Mouse (Mus musculus): ENCODE measurements around the gene Ccr8. TPM values are rescaled to one million over a fixed set of nuclear protein-coding genes. Genes with fewer than 3 reads are reported as not detected.
A peak's percentile ranks its signal among the peaks of the same experiment; 100 is the strongest.

Ccr8 gene
- polyA plus RNA-seq (2016; fragmentation: Nextera tagmentation; extraction: Ambion mirVana) = not detected in 2 replicates

GRCm38 (mm10) chr9:120091696-120092238 lies at the start of gene Ccr8:
Gene Ccr8, plus strand, starts transcription at chr9:120092114.
- 78% methylated on average over 5 of the region's 5 CpGs for WGBS
- no peak for ATAC-seq (ENCODE audit: low FRiP score, low read depth)
- no peaks in the 10 kb centered on the region for H3K4me1 ChIP-seq
- H3K4me2 ChIP-seq (replicated peaks) = no peak within 1 kb of the TSS
- H3K4me3 ChIP-seq = no peak within 1 kb of the TSS
- H3K27me3 ChIP-seq (replicated peaks) = no peaks in the 10 kb centered on the region
- no peak within 1 kb of the TSS for H3K27ac ChIP-seq
- no peaks in the 10 kb centered on the region for H3K36me3 ChIP-seq
- H3K9ac ChIP-seq = no peak within 1 kb of the TSS
- H3K9me3 ChIP-seq = no peaks in the 10 kb centered on the region

DNA sequence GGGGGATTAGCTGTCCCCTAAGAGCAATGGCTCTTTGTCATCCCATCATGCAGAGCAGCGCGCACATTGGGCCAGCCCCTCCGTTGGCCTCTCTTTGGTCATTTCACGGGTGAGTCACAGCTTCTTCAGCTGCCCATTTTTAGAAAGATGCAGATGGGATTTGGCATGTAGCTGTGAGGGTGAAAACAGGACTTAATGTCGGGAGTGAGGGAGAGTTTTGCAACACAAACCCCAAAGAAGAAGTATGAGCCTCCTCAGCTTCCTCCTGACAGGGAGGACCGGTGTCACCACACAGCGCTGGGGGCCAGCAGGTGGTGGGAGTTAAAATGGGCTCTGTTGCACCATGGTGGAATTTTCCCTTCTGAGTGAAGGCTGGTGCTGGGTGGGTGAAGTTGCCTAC lies 48.8 kb upstream of the Ccr8 start:
- WGBS = 89% methylated on average over 7 of the region's 7 CpGs
- no peak for ATAC-seq (ENCODE audit: low FRiP score, low read depth)

GRCm38 (mm10) chr9:120048495-120048894 lies 43.4 kb upstream of the Ccr8 start:
- Histone ChIP-seq H3K4me3 (no peak overlapping the region), H3K27ac (no peak overlapping the region), H3K4me2 (replicated peaks) (no peak overlapping the region), H3K9me3 (no peaks in the 10 kb centered on the region), H3K4me1 (no peaks in the 10 kb centered on the region), H3K27me3 (replicated peaks) (no peaks in the 10 kb centered on the region), H3K36me3 (no peaks in the 10 kb centered on the region), H3K9ac (no peak overlapping the region)
- WGBS = 83% methylated on average over 6 of the region's 6 CpGs
- ATAC-seq (ENCODE audit: low FRiP score, low read depth) = no peak

More for the DNA sequence above, 48.8 kb upstream of the Ccr8 start:
- Histone ChIP-seq H3K4me3 (no peak overlapping the region), H3K27me3 (replicated peaks) (no peaks in the 10 kb centered on the region), H3K4me2 (replicated peaks) (no peak overlapping the region), H3K9me3 (no peaks in the 10 kb centered on the region; the same call in 1 of the 2 replicates), H3K36me3 (no peaks in the 10 kb centered on the region), H3K27ac (no peak overlapping the region), H3K9ac (no peak overlapping the region), H3K4me1 (no peaks in the 10 kb centered on the region)

DNA sequence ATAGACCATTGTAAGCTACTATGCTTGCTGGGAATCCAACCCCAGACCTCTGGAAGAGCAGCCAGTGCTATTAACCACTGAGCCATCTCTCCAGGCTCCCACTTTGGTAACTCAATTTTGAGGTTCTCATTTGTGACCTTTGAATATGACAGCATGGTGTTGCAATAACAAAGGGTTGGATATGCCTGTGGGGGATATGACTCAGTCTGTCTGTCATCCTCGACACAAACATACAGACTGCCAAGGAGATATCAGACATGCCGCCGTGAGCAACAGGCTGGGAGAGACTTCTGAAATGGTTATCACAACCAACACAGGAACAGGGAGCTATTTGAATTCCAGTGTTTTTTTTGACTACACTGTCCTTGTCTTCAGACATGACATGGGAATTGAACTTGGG lies 42.5 kb upstream of the Ccr8 start:
- no peak for ATAC-seq (ENCODE audit: low FRiP score, low read depth)
- H3K4me2 ChIP-seq (replicated peaks) = no peak overlapping the region

DNA sequence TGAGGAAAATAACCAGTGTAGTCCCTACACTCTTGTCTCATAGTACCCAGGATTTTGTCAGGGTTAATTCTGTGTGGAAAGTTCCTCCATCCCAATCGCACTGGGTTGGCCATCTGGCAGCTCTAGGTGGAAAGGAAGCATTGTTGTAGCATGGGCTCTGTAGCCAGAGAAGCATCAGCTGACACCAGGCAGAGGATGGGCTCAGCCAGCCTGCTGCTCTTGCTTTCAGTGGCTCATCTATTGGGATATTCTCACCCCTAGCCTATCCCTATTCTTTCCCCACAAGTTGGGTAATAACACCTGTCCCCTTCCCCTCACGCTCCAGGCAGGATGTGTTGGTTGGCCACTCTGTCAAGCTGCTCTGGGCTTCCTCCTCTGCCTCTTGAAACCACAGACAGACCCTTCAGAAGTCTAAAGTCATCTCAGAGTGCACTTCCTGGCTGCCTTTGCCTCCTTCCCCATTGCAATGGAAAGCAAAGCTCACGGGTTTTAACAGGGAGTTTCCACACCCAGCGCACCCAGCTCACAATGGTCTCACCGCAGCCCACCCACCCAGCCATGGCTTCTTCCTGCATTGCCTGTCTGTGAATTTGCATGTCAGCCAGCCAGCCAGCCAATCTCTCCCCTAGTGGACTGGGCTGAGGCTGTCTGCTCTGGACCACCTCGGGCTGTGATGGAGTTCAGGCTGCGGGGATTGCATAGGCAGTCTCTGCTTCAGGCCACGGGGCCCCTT lies 37.2 kb upstream of the Ccr8 start:
- H3K4me1 ChIP-seq = 0 out of 2 replicates have a peak, but pooled peaks cover 3% of the 10 kb centered on the region
- 53% methylated on average over 8 of the region's 8 CpGs for WGBS
- H3K9me3 ChIP-seq = no peaks in the 10 kb centered on the region
- H3K27me3 ChIP-seq (replicated peaks) = no peaks in the 10 kb centered on the region
- no peak for ATAC-seq (ENCODE audit: low FRiP score, low read depth)
- 0 out of 2 replicates have a peak overlapping the region, but pooled peaks have one; percentile 3 for H3K9ac ChIP-seq
- no peak overlapping the region for H3K4me2 ChIP-seq (replicated peaks)
- H3K4me3 ChIP-seq = no peak overlapping the region
- H3K27ac ChIP-seq = no peak overlapping the region
- H3K36me3 ChIP-seq = no peaks in the 10 kb centered on the region

More for the DNA sequence above, 42.5 kb upstream of the Ccr8 start:
- Histone ChIP-seq H3K27me3 (replicated peaks) (no peaks in the 10 kb centered on the region), H3K4me3 (no peak overlapping the region), H3K27ac (no peak overlapping the region), H3K9me3 (no peaks in the 10 kb centered on the region), H3K36me3 (no peaks in the 10 kb centered on the region), H3K4me1 (no peaks in the 10 kb centered on the region), H3K9ac (no peak overlapping the region)
- 85% methylated on average over 3 of the region's 3 CpGs for WGBS

- Histone ChIP-seq H3K4me1 (0 out of 2 replicates have a peak, but pooled peaks cover 3% of the 10 kb centered on the region), H3K9me3 (no peaks in the 10 kb centered on the region), H3K4me3 (no peak overlapping the region), H3K9ac (no peak overlapping the region), H3K27ac (no peak overlapping the region), H3K27me3 (replicated peaks) (no peaks in the 10 kb centered on the region), H3K36me3 (no peaks in the 10 kb centered on the region), H3K4me2 (replicated peaks) (no peak overlapping the region)
- WGBS = 83% methylated on average over 9 of the region's 9 CpGs
- ATAC-seq (ENCODE audit: low FRiP score, low read depth) = no peak
Measured at GRCm38 (mm10) chr9:120056201-120056600, 35.7 kb upstream of the Ccr8 start.

DNA sequence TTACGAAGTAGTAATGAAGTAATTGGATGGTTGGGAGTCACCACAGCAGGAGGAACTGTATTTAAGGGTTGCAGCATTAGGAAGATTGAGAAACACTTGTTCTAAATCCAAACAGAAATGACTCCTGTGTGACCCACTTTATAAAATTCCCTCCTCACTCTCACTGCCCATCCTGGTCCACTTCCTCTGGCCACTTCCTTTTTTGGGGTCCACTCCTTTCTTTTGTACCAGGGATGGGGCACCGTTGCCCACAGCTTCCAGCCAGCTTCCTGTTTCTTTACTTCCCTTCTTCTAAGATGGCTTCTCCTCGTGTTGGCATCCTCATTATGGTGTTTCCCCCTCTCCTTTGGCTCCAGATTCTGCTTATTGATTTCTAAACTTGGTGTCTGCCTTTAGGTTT lies 33.2 kb upstream of the Ccr8 start:
- WGBS = 74% methylated on average over 3 of the region's 3 CpGs

GRCm38 (mm10) chr9:120064317-120064716 lies 27.6 kb upstream of the Ccr8 start:
- H3K4me3 ChIP-seq = no peak overlapping the region
- no peak overlapping the region for H3K27ac ChIP-seq
- H3K4me1 ChIP-seq = no peaks in the 10 kb centered on the region
- 89% methylated on average over 4 of the region's 4 CpGs for WGBS
- H3K36me3 ChIP-seq = no peaks in the 10 kb centered on the region
- H3K4me2 ChIP-seq (replicated peaks) = no peak overlapping the region
- ATAC-seq (ENCODE audit: low FRiP score, low read depth) = no peak
- H3K9me3 ChIP-seq = no peaks in the 10 kb centered on the region
- H3K9ac ChIP-seq = no peak overlapping the region
- H3K27me3 ChIP-seq (replicated peaks) = no peaks in the 10 kb centered on the region

More for the DNA sequence above, 33.2 kb upstream of the Ccr8 start:
- ATAC-seq (ENCODE audit: low FRiP score, low read depth) = no peak
- Histone ChIP-seq H3K36me3 (no peaks in the 10 kb centered on the region), H3K4me3 (no peak overlapping the region), H3K4me1 (0 out of 2 replicates have a peak, but pooled peaks cover 3% of the 10 kb centered on the region), H3K9me3 (no peaks in the 10 kb centered on the region), H3K27me3 (replicated peaks) (no peaks in the 10 kb centered on the region), H3K9ac (no peak overlapping the region), H3K4me2 (replicated peaks) (no peak overlapping the region), H3K27ac (no peak overlapping the region)

DNA sequence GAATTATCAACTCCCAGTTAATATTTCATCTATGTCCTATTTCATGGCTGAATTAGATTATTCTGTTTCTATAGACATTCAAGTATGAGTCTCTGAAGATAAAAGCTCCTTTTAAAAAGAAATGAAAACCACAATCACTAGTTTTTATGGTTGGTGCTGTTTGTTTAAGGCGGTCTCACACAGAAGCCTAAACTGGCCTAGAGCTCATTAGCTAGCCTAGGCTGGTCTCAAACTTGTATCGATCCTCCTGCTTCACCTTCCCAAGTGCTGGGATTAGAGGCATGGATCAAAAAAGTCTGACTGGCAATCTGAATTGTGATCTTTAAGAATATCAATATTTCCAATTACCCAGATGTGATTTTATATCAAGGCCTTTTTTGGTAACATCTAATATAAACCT lies 24.3 kb upstream of the Ccr8 start:
- Histone ChIP-seq H3K9me3 (no peaks in the 10 kb centered on the region), H3K27me3 (replicated peaks) (no peaks in the 10 kb centered on the region), H3K4me1 (no peaks in the 10 kb centered on the region), H3K4me3 (no peak overlapping the region), H3K4me2 (replicated peaks) (no peak overlapping the region), H3K27ac (no peak overlapping the region), H3K9ac (no peak overlapping the region), H3K36me3 (no peaks in the 10 kb centered on the region)
- no peak for ATAC-seq (ENCODE audit: low FRiP score, low read depth)
- WGBS = 84% methylated on average over 2 of the region's 2 CpGs

- no peaks in the 10 kb centered on the region for H3K4me1 ChIP-seq
- H3K4me2 ChIP-seq (replicated peaks) = no peak overlapping the region
- H3K9me3 ChIP-seq = no peaks in the 10 kb centered on the region
- WGBS = 68% methylated on average over 10 of the region's 10 CpGs
- H3K9ac ChIP-seq = no peak overlapping the region
- no peaks in the 10 kb centered on the region for H3K27me3 ChIP-seq (replicated peaks)
- no peaks in the 10 kb centered on the region for H3K36me3 ChIP-seq
- no peak overlapping the region for H3K27ac ChIP-seq
- no peak for ATAC-seq (ENCODE audit: low FRiP score, low read depth)
- no peak overlapping the region for H3K4me3 ChIP-seq
Measured at GRCm38 (mm10) chr9:120068047-120068446, 23.9 kb upstream of the Ccr8 start.

DNA sequence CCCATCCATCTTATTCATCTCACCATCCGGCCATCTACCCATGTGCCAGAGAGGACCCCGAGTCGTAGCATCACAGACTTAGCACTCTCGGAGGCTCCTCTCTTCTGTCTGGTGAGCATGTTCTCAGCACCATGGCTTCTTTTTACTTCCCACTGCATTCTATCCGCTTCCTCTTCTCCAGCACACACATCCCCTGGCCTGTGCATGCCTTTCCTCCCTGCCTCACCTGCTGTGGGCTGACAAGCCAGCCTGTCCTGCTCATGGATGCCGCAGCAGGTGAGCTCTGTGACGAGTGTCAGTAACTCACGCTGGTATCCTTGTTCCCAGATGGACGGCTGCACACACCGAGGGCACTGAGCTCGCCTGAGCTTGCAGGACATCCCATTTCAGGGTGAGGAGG lies 22.1 kb upstream of the Ccr8 start, which contains the start of gene Cx3cr1:
Gene Cx3cr1 (minus strand): TSS at position 101 of the 400 bp plus-strand sequence.
- H3K27ac ChIP-seq = no peak within 1 kb of the TSS
- no peaks in the 10 kb centered on the region for H3K36me3 ChIP-seq
- H3K4me2 ChIP-seq (replicated peaks) = no peak within 1 kb of the TSS
- no peak for ATAC-seq (ENCODE audit: low FRiP score, low read depth)
- no peaks in the 10 kb centered on the region for H3K9me3 ChIP-seq
- WGBS = 84% methylated on average over 11 of the region's 11 CpGs
- H3K9ac ChIP-seq = no peak within 1 kb of the TSS
- H3K4me3 ChIP-seq = no peak within 1 kb of the TSS
- H3K4me1 ChIP-seq = no peaks in the 10 kb centered on the region
- H3K27me3 ChIP-seq (replicated peaks) = no peaks in the 10 kb centered on the region

- Histone ChIP-seq H3K36me3 (no peaks in the 10 kb centered on the region), H3K27ac (no peak overlapping the region), H3K4me2 (replicated peaks) (no peak overlapping the region), H3K27me3 (replicated peaks) (no peaks in the 10 kb centered on the region), H3K4me3 (no peak overlapping the region), H3K9ac (no peak overlapping the region), H3K4me1 (no peaks in the 10 kb centered on the region), H3K9me3 (no peaks in the 10 kb centered on the region)
- ATAC-seq (ENCODE audit: low FRiP score, low read depth) = no peak
- WGBS = 78% methylated on average over 2 of the region's 2 CpGs
Measured at GRCm38 (mm10) chr9:120071251-120071650, 20.7 kb upstream of the Ccr8 start.

GRCm38 (mm10) chr9:120073169-120073568 lies 18.7 kb upstream of the Ccr8 start:
- H3K4me3 ChIP-seq = no peak overlapping the region
- 34% methylated on average over 3 of the region's 3 CpGs for WGBS
- H3K9me3 ChIP-seq = no peaks in the 10 kb centered on the region
- H3K27me3 ChIP-seq (replicated peaks) = no peaks in the 10 kb centered on the region
- no peak overlapping the region for H3K27ac ChIP-seq
- no peak overlapping the region for H3K9ac ChIP-seq
- no peaks in the 10 kb centered on the region for H3K4me1 ChIP-seq
- H3K4me2 ChIP-seq (replicated peaks) = no peak overlapping the region
- H3K36me3 ChIP-seq = no peaks in the 10 kb centered on the region
- ATAC-seq (ENCODE audit: low FRiP score, low read depth) = no peak

All from neural tube, embryonic 12.5 days (tissue).